Mouse (Mus musculus) neural tube, embryonic 11.5 days (tissue): ENCODE data around the gene Rora. TPM values are rescaled to one million over a fixed set of nuclear protein-coding genes. Genes with fewer than 3 reads are reported as not detected.

Experiments used
- ATAC-seq: fragments of 200-750 bp; cut with Nextera tagmentation; 2 replicates; pipeline ENCODE4 v1.8.0; 2017; ENCODE audit warnings: moderate number of reproducible peaks, mild to moderate bottlenecking, moderate TSS enrichment, moderate library complexity; ENCODE audit not compliant: insufficient read depth, low FRiP score, low TSS enrichment
- DNase-seq: peaks from one replicate; pipeline ENCODE4 v3.0.0-alpha.2; 2015; ENCODE audit warnings: low spot score
- H3K27ac ChIP-seq: fragments of 300-500 bp; sonication (generic); 2 replicates; pipeline ENCODE4 v1.5.1; 2014; ENCODE audit warnings: low read depth, mild to moderate bottlenecking, low read length
- H3K27me3 ChIP-seq: fragments of 300-500 bp; sonication (generic); 2 replicates; pipeline ENCODE4 v1.6.1; 2014; ENCODE audit warnings: mild to moderate bottlenecking, low read length, mixed read lengths; ENCODE audit not compliant: control insufficient read depth, insufficient read depth
- H3K36me3 ChIP-seq: fragments of 300-500 bp; sonication (generic); 2 replicates; pipeline ENCODE4 v1.6.1; 2014; ENCODE audit warnings: mild to moderate bottlenecking, low read length, moderate library complexity, mixed read lengths; ENCODE audit not compliant: control insufficient read depth, insufficient read depth
- H3K4me1 ChIP-seq: fragments of 300-500 bp; sonication (generic); 2 replicates; pipeline ENCODE4 v1.6.1; 2014; ENCODE audit warnings: low read length, mixed read lengths; ENCODE audit not compliant: control insufficient read depth, insufficient read depth
- H3K4me2 ChIP-seq: fragments of 300-500 bp; sonication (generic); 2 replicates; pipeline ENCODE4 v1.6.1; 2014; ENCODE audit warnings: low read depth, mild to moderate bottlenecking, moderate library complexity
- H3K4me3 ChIP-seq: fragments of 300-500 bp; sonication (generic); 2 replicates; pipeline ENCODE4 v1.5.1; 2014; ENCODE audit warnings: low read depth, low read length
- H3K9ac ChIP-seq: fragments of 300-500 bp; sonication (generic); 2 replicates; pipeline ENCODE4 v1.6.1; 2014; ENCODE audit warnings: mild to moderate bottlenecking, low read length
- H3K9me3 ChIP-seq: fragments of 300-500 bp; sonication (generic); 2 replicates; pipeline ENCODE4 v1.6.1; 2016; ENCODE audit warnings: low read length; ENCODE audit not compliant: control insufficient read depth
- WGBS: fragments of 180-500 bp; shearing (Covaris S2); extraction: QIAGEN DNeasy Blood & Tissue Kit; methylation state at CpG from one replicate; pipeline ENCODE4 v1.1.7; 2014; 5-methylcytosine and 5-hydroxymethylcytosine counted together
- polyA plus RNA-seq: library from polyadenylated mRNA; unstranded; fragments of >200 nt; fragmentation: Nextera tagmentation; extraction: Ambion mirVana; gene quantifications from 2 replicates; pipeline ENCODE4 v1.2.1, GENCODE M21; 2014

The Rora gene
- polyA plus RNA-seq, 1 experiment from 2014 or later, result 3.2 TPM

- Histone ChIP-seq H3K9ac (no peak overlapping the region), H3K4me1 (no peaks in the 10 kb centered on the region), H3K9me3 (no peaks in the 10 kb centered on the region), H3K27ac (no peak overlapping the region), H3K4me2 (no peak overlapping the region), H3K4me3 (no peak overlapping the region), H3K36me3 (no peaks in the 10 kb centered on the region), H3K27me3 (no peaks in the 10 kb centered on the region)
- WGBS, result 88% methylated on average over 7 of the region's 7 CpGs
- no peak for DNase-seq
- ATAC-seq, result no peak
Measured at GRCm38 (mm10) chr9:69035456-69035855, 381.9 kb downstream of the Rora start.

GRCm38 (mm10) chr9:69036296-69036695 lies 382.7 kb downstream of the Rora start:
- H3K27me3 ChIP-seq, result no peaks in the 10 kb centered on the region
- no peaks in the 10 kb centered on the region for H3K36me3 ChIP-seq
- H3K9me3 ChIP-seq, result no peaks in the 10 kb centered on the region
- H3K4me2 ChIP-seq, result no peak overlapping the region
- DNase-seq (no peak), ATAC-seq (no peak)
- H3K4me3 ChIP-seq, result no peak overlapping the region
- H3K9ac ChIP-seq, result no peak overlapping the region
- 52% methylated on average over 3 of the region's 3 CpGs for WGBS
- no peaks in the 10 kb centered on the region for H3K4me1 ChIP-seq
- H3K27ac ChIP-seq, result no peak overlapping the region

- H3K9ac ChIP-seq, result no peak overlapping the region
- no peak for DNase-seq
- 90% methylated on average over 8 of the region's 8 CpGs for WGBS
- H3K4me2 ChIP-seq, result no peak overlapping the region
- H3K27ac ChIP-seq, result no peak overlapping the region
- no peak overlapping the region for H3K4me3 ChIP-seq
- H3K4me1 ChIP-seq, result no peaks in the 10 kb centered on the region
- no peaks in the 10 kb centered on the region for H3K27me3 ChIP-seq
- ATAC-seq, result no peak
- H3K36me3 ChIP-seq, result no peaks in the 10 kb centered on the region
- H3K9me3 ChIP-seq, result no peaks in the 10 kb centered on the region
Measured at GRCm38 (mm10) chr9:69043920-69044613, 390.5 kb downstream of the Rora start.

- ATAC-seq, result no peak
- H3K4me2 ChIP-seq, result no peak overlapping the region
Measured at GRCm38 (mm10) chr9:69044614-69045133, 391.1 kb downstream of the Rora start.

GRCm38 (mm10) chr9:69045908-69046307 lies 392.3 kb downstream of the Rora start:
- ATAC-seq, result no peak
- Histone ChIP-seq H3K27me3 (no peaks in the 10 kb centered on the region), H3K36me3 (no peaks in the 10 kb centered on the region), H3K4me2 (no peak overlapping the region), H3K27ac (no peak overlapping the region), H3K4me3 (no peak overlapping the region), H3K4me1 (no peaks in the 10 kb centered on the region), H3K9ac (no peak overlapping the region), H3K9me3 (no peaks in the 10 kb centered on the region)
- 83% methylated on average over 8 of the region's 8 CpGs for WGBS
- no peak for DNase-seq

More at GRCm38 (mm10) chr9:69044614-69045133, 391.1 kb downstream of the Rora start:
- H3K27me3 ChIP-seq, result no peaks in the 10 kb centered on the region
- H3K27ac ChIP-seq, result no peak overlapping the region
- H3K9me3 ChIP-seq, result no peaks in the 10 kb centered on the region
- no peaks in the 10 kb centered on the region for H3K4me1 ChIP-seq
- DNase-seq, result no peak
- no peak overlapping the region for H3K4me3 ChIP-seq
- no peaks in the 10 kb centered on the region for H3K36me3 ChIP-seq
- no peak overlapping the region for H3K9ac ChIP-seq
- 87% methylated on average over 7 of the region's 7 CpGs for WGBS

GRCm38 (mm10) chr9:69050856-69051255 lies 397.3 kb downstream of the Rora start:
- Histone ChIP-seq H3K27me3 (no peaks in the 10 kb centered on the region), H3K4me3 (no peak overlapping the region), H3K9me3 (no peaks in the 10 kb centered on the region), H3K4me2 (no peak overlapping the region), H3K4me1 (no peaks in the 10 kb centered on the region), H3K27ac (no peak overlapping the region), H3K9ac (no peak overlapping the region), H3K36me3 (no peaks in the 10 kb centered on the region)
- no peak for DNase-seq
- no peak for ATAC-seq
- WGBS, result 79% methylated on average over 8 of the region's 8 CpGs

GRCm38 (mm10) chr9:69051890-69052289 lies 398.3 kb downstream of the Rora start:
- DNase-seq (no peak), ATAC-seq (no peak)
- 80% methylated on average over 5 of the region's 5 CpGs for WGBS
- no peaks in the 10 kb centered on the region for H3K27me3 ChIP-seq
- no peaks in the 10 kb centered on the region for H3K4me1 ChIP-seq
- no peak overlapping the region for H3K9ac ChIP-seq
- H3K36me3 ChIP-seq, result no peaks in the 10 kb centered on the region
- no peak overlapping the region for H3K27ac ChIP-seq
- H3K4me3 ChIP-seq, result no peak overlapping the region
- H3K4me2 ChIP-seq, result no peak overlapping the region
- H3K9me3 ChIP-seq, result no peaks in the 10 kb centered on the region

GRCm38 (mm10) chr9:69055302-69055701 lies 401.7 kb downstream of the Rora start:
- Histone ChIP-seq H3K4me3 (no peak overlapping the region), H3K36me3 (no peaks in the 10 kb centered on the region), H3K27me3 (no peaks in the 10 kb centered on the region), H3K9ac (no peak overlapping the region), H3K4me1 (no peaks in the 10 kb centered on the region), H3K27ac (no peak overlapping the region), H3K9me3 (no peaks in the 10 kb centered on the region), H3K4me2 (no peak overlapping the region)
- ATAC-seq, result no peak
- 96% methylated on average over 5 of the region's 5 CpGs for WGBS
- no peak for DNase-seq

- H3K9me3 ChIP-seq, result no peaks in the 10 kb centered on the region
- H3K36me3 ChIP-seq, result no peaks in the 10 kb centered on the region
- H3K4me1 ChIP-seq, result no peaks in the 10 kb centered on the region
- H3K4me3 ChIP-seq, result no peak overlapping the region
- DNase-seq (no peak), ATAC-seq (no peak)
- 67% methylated on average over 15 of the region's 15 CpGs for WGBS
- no peak overlapping the region for H3K27ac ChIP-seq
- no peak overlapping the region for H3K4me2 ChIP-seq
- H3K9ac ChIP-seq, result no peak overlapping the region
- H3K27me3 ChIP-seq, result no peaks in the 10 kb centered on the region
Measured at GRCm38 (mm10) chr9:69071203-69071867, 417.7 kb downstream of the Rora start.
